Mouse (Mus musculus) spleen, postnatal 10 days (tissue): ENCODE measurements around the gene Smyd1.

Source experiments
- DNase-seq, 2 experiments: peaks; one replicate each; pipeline ENCODE4 v3.0.0; 2021 to 2022; ENCODE audit warnings: low spot score in 2 of 2

Gene Smyd1

DNA sequence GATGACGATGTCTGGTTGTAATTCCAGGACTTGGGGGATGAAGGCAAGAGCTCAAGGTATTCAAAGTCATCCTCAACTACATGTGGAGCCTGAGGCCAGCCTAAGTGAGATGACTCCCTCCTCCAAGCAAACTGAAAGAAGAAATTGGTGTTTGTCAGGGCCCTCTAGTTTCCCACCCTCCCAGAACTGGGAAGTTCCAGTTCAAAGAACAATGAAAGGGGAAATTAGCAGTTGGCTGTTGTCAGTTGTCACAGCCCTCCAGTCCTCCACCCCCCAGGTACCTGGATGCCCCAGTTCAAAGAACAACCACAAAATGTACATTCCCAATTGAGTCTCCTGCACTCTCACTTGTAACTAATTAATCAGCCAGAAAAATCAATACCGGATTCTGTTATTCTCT is 113.3 kb downstream of the Smyd1 start:
- no peak for DNase-seq

DNA sequence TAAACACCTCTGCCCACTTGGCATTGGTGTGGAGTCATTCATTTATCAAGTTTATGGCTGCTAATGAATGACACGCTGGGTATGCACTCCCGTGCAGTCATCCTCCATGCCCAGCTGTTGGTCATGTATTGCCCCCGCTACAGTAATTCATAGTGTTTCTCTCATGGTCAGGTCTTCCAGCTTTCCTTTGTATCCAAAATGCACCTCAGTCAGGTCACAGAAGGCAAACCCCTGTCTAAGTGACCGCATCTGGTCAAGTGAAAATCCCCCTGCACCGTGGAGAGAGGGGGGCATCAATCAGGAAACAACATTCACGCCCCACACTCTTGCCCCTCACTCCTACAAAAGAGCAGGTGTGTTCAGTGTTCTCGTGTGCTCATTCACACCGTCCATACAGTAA is 117.9 kb downstream of the Smyd1 start:
- DNase-seq, result no peak

DNA sequence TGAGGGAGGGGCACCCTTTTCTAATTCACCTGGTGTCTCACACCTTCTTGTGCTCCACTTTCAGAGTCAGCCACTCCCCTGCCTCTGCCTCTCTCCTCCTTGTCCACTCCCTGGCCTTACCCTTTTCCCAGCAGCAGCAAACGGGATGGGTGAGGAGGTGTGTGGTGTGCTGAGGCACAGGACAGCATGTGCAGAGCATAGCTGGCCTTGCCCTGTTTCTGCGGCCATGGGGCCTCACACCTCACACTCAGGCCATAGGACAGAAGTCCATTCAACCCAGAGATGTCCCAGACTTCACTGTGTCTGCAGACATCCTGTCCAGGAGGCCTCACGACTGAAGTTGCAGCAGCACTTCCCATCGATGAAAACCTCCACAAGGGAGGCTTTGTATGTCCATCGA is 118.4 kb downstream of the Smyd1 start:
- no peak for DNase-seq

DNA sequence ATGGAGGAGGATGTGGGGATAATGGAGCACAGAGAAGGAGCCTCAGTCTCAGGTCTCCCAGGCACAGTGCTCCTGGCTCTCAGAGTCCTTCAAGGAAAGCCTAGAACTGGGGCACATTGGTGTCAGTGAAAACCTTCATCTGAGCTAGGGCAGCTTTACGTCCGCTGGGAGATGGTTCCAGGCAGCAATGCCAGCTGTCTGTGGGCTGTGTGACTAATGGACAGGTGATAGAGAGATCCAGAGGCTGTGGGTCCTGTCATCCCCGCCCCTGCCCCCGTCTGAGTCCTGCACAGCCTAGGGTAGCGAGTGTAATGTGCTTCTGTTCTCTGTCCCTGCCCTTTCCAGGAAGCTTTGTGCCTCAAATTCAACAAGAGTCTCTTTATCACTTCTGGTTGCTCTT is 120.1 kb downstream of the Smyd1 start:
- no peak for DNase-seq

DNA sequence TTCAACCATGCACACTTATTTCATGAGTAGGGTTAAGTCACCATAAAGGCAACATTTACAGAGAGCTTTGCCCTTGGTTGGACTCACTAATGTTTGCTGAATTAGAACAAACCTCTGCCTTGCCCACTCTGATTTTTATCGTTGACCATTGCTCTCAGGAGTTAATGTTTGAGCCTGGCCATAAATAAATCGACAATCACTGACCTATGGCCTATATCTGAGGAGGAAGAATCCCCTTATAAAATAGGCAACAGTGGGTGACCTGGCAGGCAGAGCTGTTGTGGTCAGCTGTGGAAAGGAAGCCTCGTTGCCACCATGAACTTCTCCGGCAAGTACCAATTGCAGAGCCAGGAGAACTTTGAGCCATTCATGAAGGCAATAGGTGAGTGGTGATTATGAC is 122.4 kb downstream of the Smyd1 start, which contains the start of gene Fabp1:
TSS of gene Fabp1 (plus strand) at position 216 of the 400 bp plus-strand sequence.
- no peak for DNase-seq

DNA sequence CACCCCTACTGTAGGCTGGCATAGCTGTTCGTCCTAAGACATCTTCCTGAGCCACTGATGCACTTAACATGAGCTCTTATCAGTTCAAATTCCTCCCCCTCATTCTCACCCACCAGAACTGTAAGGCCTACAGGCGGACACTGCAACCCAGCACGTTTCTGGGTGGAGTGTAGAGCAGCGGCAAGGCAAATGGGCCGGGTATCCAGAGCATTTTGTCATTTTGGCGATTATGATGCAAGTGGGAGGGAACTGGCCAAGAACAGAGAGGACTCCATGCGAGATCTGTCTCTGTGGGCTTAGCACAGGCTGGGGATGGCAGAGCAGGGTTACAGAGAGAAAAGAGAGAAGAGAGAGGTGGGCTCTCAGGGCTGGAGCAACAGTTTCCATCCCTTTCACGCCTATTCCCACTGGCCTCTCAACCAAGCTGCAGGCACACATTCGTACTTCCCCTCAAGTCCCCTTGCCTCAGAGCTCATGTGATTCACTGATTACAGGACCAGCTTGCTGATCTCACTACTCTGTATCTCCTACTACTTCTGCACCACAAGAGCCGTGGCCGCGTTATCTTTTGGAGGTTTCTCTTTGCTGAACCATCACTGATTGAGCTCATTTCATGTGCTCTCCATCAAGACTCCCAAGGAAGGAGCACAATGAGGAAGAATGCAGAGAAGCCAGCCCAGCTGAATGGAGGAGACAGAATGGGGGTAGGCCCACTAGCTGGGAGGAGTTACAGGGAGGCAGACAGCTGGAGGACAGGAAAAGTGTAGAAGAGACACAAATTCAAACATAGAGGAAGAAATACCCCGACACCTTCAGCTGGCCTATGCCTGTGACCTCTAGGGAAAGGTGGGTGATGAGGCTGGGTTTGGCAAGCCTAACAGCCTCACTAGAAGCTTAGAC is 124.1 kb downstream of the Smyd1 start:
- no peak for DNase-seq

DNA sequence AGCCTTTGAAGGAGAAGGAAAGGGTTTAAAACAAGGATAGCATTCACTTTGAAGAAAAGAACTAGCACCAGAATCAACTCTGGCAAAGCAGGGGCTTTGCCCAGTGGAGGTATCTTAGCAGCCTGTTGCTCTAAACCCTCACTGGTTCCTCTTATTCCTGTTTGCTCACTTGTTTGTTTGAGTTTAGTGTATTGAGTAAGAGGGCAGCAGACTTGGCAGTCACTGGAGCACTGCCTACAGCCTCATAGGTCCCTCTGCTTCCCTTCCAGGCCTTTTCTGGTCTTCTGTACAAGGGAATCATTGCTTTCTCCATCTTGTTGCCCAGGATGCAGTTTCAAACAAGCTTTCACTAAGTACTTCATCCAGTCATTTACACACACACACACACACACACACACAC is 125.9 kb downstream of the Smyd1 start:
- no peak for DNase-seq

DNA sequence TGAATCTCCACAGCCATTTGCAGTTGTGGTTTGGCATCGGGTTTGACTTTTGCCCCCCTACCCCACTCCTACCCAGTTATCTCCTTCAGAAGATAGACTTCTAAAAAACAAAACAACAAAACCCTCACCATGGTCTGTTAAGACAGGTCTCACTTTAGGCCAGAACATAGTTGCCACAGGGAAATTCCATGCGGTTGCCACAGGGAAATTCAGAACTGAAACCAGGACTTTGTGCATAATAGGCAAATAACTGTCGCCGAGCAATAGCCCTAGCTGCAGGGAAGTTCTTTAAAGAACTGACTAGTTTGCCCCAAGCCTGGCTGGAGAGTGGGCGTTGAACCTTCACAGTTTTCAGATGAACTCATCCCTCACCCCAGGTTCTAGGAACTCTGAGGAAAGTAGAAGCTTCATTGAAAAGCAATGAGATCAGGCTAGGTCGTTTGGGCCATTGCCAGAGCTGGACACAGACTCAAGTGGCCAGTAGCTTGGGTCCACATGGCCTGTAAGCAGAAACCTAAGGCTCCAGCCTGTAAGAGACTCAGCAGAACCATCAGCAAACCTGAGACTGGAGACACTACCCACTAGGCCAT is 128.8 kb downstream of the Smyd1 start:
- DNase-seq, result no peak

DNA sequence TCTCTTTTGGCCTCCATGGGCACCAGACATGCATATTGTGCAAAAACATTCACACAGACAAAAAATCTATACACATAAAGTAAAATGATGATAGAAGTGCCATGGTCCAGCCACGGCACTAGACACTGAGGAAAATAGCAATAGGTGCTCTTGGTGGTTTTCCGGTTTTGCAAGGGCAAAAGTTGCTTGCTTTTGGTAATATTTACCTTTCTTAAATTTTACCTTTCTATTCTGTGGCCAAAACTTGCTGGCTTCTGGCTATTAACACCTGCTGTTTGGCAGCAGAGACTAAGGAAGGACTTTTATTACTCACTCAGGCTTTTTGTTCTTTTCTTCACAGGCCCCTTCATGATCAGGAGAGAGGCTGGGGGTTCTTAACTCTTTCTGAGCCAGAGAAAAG is 131.5 kb downstream of the Smyd1 start:
- no peak for DNase-seq

DNA sequence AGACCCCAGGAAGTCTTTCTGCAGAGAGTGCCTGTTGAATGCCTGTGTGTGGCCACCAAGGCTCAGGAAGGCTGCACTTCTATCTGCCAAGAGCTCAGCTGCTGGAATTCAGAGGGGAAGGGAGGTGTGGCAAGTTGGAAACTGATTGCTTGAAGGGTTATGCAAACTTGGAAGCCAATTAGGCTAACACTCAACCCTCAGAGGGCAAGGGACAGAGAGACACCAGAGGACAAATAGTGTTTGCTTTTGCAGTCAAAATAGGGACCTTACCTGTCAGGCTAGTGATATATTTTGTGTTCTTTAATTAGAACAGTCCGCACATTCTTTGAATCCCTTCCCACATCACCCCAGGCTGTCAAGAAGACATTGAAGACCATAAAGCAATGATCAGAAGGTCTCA is 132.5 kb downstream of the Smyd1 start:
- DNase-seq, result no peak

DNA sequence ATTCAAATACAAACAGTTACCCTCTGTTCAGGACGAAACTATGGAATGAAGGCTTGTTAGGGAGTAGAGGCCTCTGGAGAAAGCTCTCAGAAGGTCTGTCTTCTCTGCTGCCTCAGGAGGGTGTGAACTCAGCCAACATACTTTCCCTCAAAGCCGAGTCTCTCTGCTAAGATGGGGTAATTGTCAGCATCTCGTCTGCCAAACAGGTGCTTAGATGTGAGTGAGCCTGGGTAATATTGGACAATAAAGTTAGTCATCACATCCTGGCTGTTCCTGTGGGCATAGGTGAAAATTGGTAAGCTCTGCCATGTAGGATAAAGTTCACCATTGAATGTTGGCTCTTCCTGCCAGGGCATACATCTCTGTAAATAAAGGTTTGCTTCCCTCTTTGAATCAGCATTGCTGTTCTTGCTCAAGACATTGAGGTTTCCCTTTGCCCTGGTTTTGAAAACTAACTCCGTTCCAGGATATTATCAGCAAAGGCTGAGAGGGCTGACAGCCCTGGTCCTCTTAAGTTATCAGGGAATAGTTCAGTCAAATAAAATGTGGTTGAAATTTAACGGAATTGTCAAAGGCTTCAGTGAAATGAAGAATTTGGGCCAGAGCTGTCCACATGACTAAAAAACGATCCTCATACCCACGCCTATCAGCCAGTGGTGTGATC is 137.0 kb downstream of the Smyd1 start:
- DNase-seq, result no peak

DNA sequence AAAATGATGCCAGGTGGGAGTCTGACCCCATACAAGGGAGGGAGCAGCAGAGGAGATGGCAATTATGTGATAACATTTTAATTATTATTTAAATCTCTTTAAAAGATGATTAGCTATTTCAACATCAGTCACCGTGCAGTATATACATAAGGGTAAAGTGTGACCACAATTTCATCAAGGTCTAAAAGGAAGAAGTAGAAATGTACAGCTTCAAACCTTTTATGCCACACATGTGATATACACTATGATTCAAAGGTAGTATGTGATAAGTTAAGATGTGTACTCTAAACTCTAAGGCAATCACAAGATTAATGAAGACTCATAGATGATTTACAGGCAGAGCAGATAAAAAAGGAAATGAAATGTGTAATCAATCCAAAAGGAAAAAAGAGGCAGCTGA is 141.4 kb downstream of the Smyd1 start:
- DNase-seq, result no peak

DNA sequence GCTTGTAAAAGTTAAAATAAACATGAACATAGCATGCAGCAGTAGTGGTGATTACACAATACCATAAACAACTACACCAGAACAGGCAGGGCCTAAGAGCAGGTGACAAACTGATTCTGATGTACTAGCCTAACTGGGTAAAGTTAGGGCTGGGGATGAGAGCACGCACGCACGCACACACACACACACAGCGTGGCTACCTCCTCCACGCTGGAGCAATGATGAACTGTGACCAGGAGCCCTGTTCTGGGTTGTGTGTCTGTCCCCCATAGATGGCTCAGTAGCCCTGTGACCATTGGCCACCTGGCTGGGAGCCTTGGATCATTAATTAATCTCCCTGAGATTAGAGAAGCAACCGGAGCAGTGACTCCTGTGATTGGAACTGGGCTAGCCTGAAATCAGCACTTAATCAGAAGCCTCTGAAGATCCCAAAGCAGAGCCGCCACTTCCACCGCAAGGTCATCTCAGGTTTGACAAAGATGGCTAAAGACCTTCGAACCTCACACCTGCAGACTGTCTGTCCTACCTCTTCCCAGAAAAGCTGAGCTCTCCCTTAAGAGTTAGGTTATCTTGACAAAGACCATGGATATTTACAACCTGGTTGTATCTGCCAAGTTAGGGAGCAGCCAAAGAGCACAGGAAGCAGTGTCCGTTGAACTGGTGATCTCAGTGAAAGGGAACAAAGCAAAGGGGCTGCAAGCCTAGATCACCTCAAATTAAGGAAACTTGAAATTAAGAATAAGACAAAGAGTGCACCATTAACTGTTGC is 149.0 kb downstream of the Smyd1 start:
- no peak for DNase-seq

DNA sequence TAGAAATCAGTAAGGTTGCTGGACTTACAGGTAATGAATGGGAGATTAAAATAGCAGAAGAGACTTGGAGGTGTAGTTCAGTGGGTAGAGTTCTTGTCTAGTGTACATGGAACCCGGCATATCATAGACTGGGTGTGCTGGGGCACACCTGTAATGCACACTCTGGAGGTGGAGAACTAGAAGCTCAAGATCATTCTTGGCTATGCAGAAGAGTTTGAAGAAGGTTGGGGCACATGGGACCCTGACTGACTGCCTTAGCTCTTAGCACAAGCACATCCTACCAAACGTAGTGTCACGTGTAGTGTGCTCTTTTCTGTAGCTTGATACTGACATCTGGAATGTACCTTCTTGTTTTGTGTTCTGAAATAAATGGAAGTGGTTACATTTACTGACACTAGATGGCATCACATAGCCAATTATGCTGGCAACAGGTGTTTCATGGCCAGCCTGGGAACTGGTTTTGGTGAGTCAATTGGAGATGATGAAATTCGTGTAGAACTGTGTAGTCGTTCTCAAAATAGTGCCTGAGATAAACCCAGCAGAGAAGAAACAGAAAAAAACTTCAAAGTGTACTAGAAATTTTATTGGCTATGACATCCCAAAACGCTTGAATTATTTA is 155.4 kb downstream of the Smyd1 start:
- no peak for DNase-seq

DNA sequence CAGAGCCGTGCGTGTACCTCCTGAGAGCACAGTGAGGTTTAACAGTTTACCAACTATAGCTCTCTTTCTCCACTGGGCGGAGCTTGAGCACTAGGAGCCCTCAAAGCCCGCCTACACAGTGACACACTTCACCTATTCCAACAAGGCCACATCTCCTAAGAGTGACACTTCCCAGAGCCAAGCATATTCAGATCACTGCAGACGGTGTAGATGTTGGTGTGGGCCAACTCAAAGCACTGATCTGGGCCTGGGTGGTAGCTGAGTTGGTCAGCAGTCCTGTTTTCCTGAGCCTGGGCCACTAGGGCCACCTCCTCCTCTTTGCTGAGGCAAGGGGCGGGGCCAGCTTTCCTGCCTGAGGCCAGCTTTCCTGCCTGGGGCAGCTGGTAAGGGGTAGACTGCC is 157.6 kb downstream of the Smyd1 start:
- no peak for DNase-seq
